Mouse (Mus musculus) ES-E14 (cell line): ENCODE measurements at regions not wholly inside any gene's neighbourhood (a gene's known extent, or its start where the extent isn't known, plus 50 kb on each side); places are given as distances from the start of the nearest gene placed in this dataset.

Experiments used
- DNase-seq: peaks from one replicate; pipeline ENCODE4 v3.0.0-alpha.2; 2013; ENCODE audit warnings: low read depth, low spot score
- H3K27ac ChIP-seq: 2 replicates; pipeline ENCODE4 v1.5.1; 2012; ENCODE audit warnings: low read depth, mild to moderate bottlenecking, low read length, moderate library complexity, mixed read lengths; ENCODE audit not compliant: poor library complexity, insufficient read depth, severe bottlenecking
- H3K36me3 ChIP-seq: 2 replicates; pipeline ENCODE4 v1.6.1; 2012; ENCODE audit warnings: mild to moderate bottlenecking, low read length, moderate library complexity, mixed read lengths; ENCODE audit not compliant: control insufficient read depth, poor library complexity, insufficient read depth, severe bottlenecking
- H3K4me1 ChIP-seq, 2 experiments: fragments of 150-350 bp in 1 of 2; sonication (generic) in 1 of 2; 2 replicates each; pipeline ENCODE4 v1.6.1; 2012; ENCODE audit warnings: low read length in 2 of 2, mild to moderate bottlenecking in 1 of 2, mixed read lengths in 1 of 2; ENCODE audit not compliant: control insufficient read depth in 2 of 2, insufficient read depth in 2 of 2, poor library complexity in 1 of 2
- H3K4me3 ChIP-seq, 2 experiments: fragments of 150-350 bp in 1 of 2; sonication (generic) in 1 of 2; 2 replicates each; pipeline ENCODE4 v1.5.1; 2012; ENCODE audit warnings: low read length in 2 of 2, low read depth in 1 of 2, mild to moderate bottlenecking in 1 of 2, mixed read lengths in 1 of 2; ENCODE audit not compliant: insufficient read depth in 1 of 2, poor library complexity in 1 of 2, severe bottlenecking in 1 of 2
- H3K9ac ChIP-seq: 2 replicates; pipeline ENCODE4 v1.6.1; 2012; ENCODE audit warnings: low read depth, mild to moderate bottlenecking, low read length, mixed read lengths; ENCODE audit not compliant: poor library complexity, insufficient read depth, severe bottlenecking
- H3K9me3 ChIP-seq: fragments of 150-350 bp; sonication (generic); 2 replicates; pipeline ENCODE4 v1.6.1; 2012; ENCODE audit warnings: low read depth, mild to moderate bottlenecking, low read length; ENCODE audit not compliant: control insufficient read depth, insufficient read depth
- CHD2 ChIP-seq: IDR thresholded peaks from 2 replicates; pipeline ENCODE4 v1.6.1; 2014; ENCODE audit warnings: mild to moderate bottlenecking, low read depth, low read length, inconsistent platforms
- HCFC1 ChIP-seq: IDR thresholded peaks from 2 replicates; pipeline ENCODE4 v1.6.1; 2012; ENCODE audit warnings: low read length, inconsistent platforms, borderline replicate concordance; ENCODE audit not compliant: insufficient read depth
- MAFK ChIP-seq: IDR thresholded peaks from 2 replicates; pipeline ENCODE4 v1.6.1; 2014; ENCODE audit warnings: mild to moderate bottlenecking, low read depth, low read length, inconsistent platforms; ENCODE audit not compliant: insufficient read depth
- ZC3H11A ChIP-seq: IDR thresholded peaks from 2 replicates; pipeline ENCODE4 v1.6.1; 2012; ENCODE audit warnings: low read depth, mild to moderate bottlenecking, inconsistent platforms, low read length, borderline replicate concordance
- ZNF384 ChIP-seq: IDR thresholded peaks from 2 replicates; pipeline ENCODE4 v1.6.1; 2012; ENCODE audit warnings: low read depth, low read length, inconsistent platforms
- in situ Hi-C, 2 experiments: fragments of 600-800 bp; cut with MboI; formaldehyde crosslinking; loops; one replicate each; pipeline ENCODE4 v1.15.1; 2025; ENCODE audit warnings: low sequenced_read_pairs in 2 of 2, inconsistent platforms in 1 of 2; ENCODE audit not compliant: unreplicated experiment in 2 of 2

DNA sequence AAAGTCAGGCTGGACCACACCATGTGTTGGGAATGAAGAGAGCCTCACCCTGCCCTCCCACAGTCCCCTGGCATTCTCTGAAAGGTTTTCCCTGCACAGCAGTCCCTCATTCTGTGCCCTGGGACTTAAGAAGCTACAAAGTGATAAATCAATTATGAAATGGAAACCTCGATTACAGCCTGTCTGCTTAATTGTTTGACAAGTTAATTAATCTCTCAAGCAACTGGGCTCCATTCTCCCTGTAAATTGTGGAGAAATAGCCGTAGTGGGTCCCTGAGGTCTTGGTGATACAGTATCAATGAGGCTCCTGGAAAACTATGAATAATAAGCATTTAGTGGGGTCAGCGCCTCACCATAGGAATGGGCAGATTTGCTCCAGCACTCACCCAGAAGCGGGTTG lies 870.3 kb downstream of the Ntrk3 start:
- H3K9ac ChIP-seq: no peak overlapping the region
- H3K9me3 ChIP-seq: no peaks in the 10 kb centered on the region
- no peaks in the 10 kb centered on the region for H3K36me3 ChIP-seq
- no peak overlapping the region for H3K27ac ChIP-seq
- no peak overlapping the region for H3K4me3 ChIP-seq
- no peak for DNase-seq
- in situ Hi-C loops: no loop called here
- no peak for TF ChIP-seq CHD2
- TF ChIP-seq MAFK: no peak
- TF ChIP-seq ZC3H11A: no peak
- no peak for TF ChIP-seq HCFC1
- no peak for TF ChIP-seq ZNF384
- no peaks in the 10 kb centered on the region for H3K4me1 ChIP-seq

GRCm38 (mm10) chr7:77861841-77862240 lies 876.0 kb downstream of the Ntrk3 start:
- no peak for DNase-seq
- Histone ChIP-seq H3K9me3 (no peaks in the 10 kb centered on the region), H3K27ac (no peak overlapping the region), H3K4me1 (no peaks in the 10 kb centered on the region), H3K36me3 (no peaks in the 10 kb centered on the region), H3K9ac (no peak overlapping the region), H3K4me3 (no peak overlapping the region)
- TF ChIP-seq MAFK (no peak), HCFC1 (no peak), ZC3H11A (no peak), CHD2 (no peak), ZNF384 (no peak)
- in situ Hi-C loops: no loop called here

GRCm38 (mm10) chr7:77858436-77858835 lies 879.4 kb downstream of the Ntrk3 start:
- H3K4me1 ChIP-seq: no peaks in the 10 kb centered on the region
- H3K9ac ChIP-seq: no peak overlapping the region
- in situ Hi-C loops: no loop called here
- no peak overlapping the region for H3K4me3 ChIP-seq
- no peaks in the 10 kb centered on the region for H3K36me3 ChIP-seq
- no peaks in the 10 kb centered on the region for H3K9me3 ChIP-seq
- DNase-seq: no peak
- no peak overlapping the region for H3K27ac ChIP-seq
- TF ChIP-seq MAFK (no peak), CHD2 (no peak), ZC3H11A (no peak), HCFC1 (no peak), ZNF384 (no peak)

DNA sequence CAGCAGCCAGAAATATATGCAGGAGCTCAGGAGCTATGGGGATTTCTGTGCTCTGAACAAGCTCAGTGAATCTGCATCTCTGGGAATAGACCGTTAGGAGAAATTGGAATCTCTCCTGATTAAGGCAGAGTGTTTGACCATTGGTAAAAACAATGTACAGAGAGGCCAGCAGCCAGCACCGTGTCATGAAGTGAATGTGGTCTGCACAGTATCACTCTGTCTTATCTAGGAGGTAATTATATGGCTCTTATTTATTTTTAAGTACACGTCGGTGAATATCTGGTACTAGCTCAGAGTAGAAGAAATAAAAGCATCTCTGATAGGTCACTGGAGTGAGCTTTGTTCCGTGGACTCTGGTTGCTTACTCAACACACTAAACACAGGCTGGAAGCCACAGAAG lies 879.8 kb downstream of the Ntrk3 start:
- TF ChIP-seq CHD2 (no peak), ZC3H11A (no peak), HCFC1 (no peak), ZNF384 (no peak), MAFK (no peak)
- in situ Hi-C loops: no loop called here
- no peaks in the 10 kb centered on the region for H3K9me3 ChIP-seq
- no peak overlapping the region for H3K9ac ChIP-seq
- no peaks in the 10 kb centered on the region for H3K4me1 ChIP-seq
- DNase-seq: no peak
- H3K36me3 ChIP-seq: no peaks in the 10 kb centered on the region
- no peak overlapping the region for H3K27ac ChIP-seq
- no peak overlapping the region for H3K4me3 ChIP-seq

DNA sequence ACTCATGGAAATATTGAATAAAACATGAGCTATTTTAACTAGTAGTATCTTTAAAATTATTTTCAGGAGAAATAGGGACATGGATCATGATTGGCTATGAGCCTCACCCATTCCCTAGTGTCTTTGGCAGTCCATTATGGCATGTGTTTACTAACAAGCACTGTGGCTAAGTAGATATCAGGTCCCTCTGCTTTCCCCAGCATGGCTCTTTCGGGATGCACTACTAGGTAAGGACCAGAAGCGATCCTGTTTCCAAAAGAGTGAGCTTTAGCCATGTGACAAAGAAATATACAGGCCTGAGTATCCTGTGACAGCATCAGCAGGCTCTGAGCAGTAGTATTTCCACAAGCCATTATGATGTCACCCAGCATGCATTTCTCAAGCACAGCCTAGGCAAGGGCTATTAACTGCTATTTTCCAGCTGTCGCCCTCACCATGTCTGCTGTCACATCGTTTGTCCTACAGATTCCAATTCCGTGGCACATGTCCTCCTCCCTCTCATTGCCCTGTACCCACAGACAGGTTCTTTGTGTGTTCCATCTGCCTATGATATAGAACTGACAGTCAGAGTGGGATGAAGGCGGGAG lies 882.1 kb downstream of the Ntrk3 start:
- Histone ChIP-seq H3K9me3 (no peaks in the 10 kb centered on the region), H3K4me3 (no peak overlapping the region), H3K4me1 (no peaks in the 10 kb centered on the region), H3K27ac (no peak overlapping the region), H3K36me3 (no peaks in the 10 kb centered on the region), H3K9ac (no peak overlapping the region)
- in situ Hi-C loops: no loop called here
- DNase-seq: no peak
- TF ChIP-seq ZNF384: no peak
- TF ChIP-seq ZC3H11A: no peak
- no peak for TF ChIP-seq HCFC1
- no peak for TF ChIP-seq MAFK
- no peak for TF ChIP-seq CHD2
